Mouse (Mus musculus): ENCODE measurements around the gene Nbea. TPM values are rescaled to one million over a fixed set of nuclear protein-coding genes. Genes with fewer than 3 reads are reported as not detected.

Gene Nbea
- polyA plus RNA-seq, 1 experiment from 2014 or later: 20.5 TPM

DNA sequence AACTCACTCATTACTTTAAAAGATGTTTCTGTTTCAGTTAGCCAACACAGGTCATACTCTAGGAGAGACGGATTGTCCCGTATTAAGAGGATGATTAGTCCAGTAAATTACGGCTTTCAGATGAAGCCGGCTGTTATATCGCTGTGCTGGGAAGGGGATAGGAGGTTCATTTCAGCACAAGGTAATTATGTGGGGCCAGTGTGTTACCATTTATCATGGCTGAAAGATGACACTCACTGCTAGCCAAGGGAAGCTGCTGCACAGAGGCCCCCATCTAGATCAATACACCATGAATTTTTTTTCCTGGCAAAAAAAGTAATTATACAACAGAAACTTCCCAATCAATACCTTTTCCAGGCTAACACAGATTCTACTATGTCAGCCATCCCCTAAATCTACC is 353.3 kb downstream of the Nbea start:
- Histone ChIP-seq H3K27ac (ENCODE audit: low read depth, low read length) (no peak overlapping the region), H3K4me2 (ENCODE audit: low read depth, low read length, severe bottlenecking) (no peak overlapping the region), H3K4me1 (replicated peaks; ENCODE audit: control insufficient read depth, insufficient read depth, low read length) (no peaks in the 10 kb centered on the region), H3K36me3 (ENCODE audit: control insufficient read depth, insufficient read depth, low read length) (no peaks in the 10 kb centered on the region), H3K9me3 (ENCODE audit: control insufficient read depth, low read length) (no peaks in the 10 kb centered on the region), H3K9ac (ENCODE audit: low read length) (no peak overlapping the region), H3K4me3 (ENCODE audit: low read depth, low read length) (no peak overlapping the region), H3K27me3 (ENCODE audit: control insufficient read depth, insufficient read depth, low read length) (no peaks in the 10 kb centered on the region)
- 66% methylated on average over 5 of the region's 5 CpGs for WGBS
- ATAC-seq (replicated peaks; ENCODE audit: low FRiP score) (no peak), DNase-seq (ENCODE audit: low spot score) (no peak)

GRCm38 (mm10) chr3:55828481-55829256 is 354.8 kb downstream of the Nbea start:
- DNase-seq (ENCODE audit: low spot score) (no peak), ATAC-seq (replicated peaks; ENCODE audit: low FRiP score) (no peak)
- no peaks in the 10 kb centered on the region for H3K27me3 ChIP-seq (ENCODE audit: control insufficient read depth, insufficient read depth, low read length)
- H3K4me3 ChIP-seq (ENCODE audit: low read depth, low read length): no peak overlapping the region
- no peaks in the 10 kb centered on the region for H3K9me3 ChIP-seq (ENCODE audit: control insufficient read depth, low read length)
- 66% methylated on average over 10 of the region's 10 CpGs for WGBS
- no peak overlapping the region for H3K9ac ChIP-seq (ENCODE audit: low read length)
- H3K4me2 ChIP-seq (ENCODE audit: low read depth, low read length, severe bottlenecking): no peak overlapping the region
- H3K36me3 ChIP-seq (ENCODE audit: control insufficient read depth, insufficient read depth, low read length): no peaks in the 10 kb centered on the region
- H3K4me1 ChIP-seq (replicated peaks; ENCODE audit: control insufficient read depth, insufficient read depth, low read length): no peaks in the 10 kb centered on the region
- no peak overlapping the region for H3K27ac ChIP-seq (ENCODE audit: low read depth, low read length)

DNA sequence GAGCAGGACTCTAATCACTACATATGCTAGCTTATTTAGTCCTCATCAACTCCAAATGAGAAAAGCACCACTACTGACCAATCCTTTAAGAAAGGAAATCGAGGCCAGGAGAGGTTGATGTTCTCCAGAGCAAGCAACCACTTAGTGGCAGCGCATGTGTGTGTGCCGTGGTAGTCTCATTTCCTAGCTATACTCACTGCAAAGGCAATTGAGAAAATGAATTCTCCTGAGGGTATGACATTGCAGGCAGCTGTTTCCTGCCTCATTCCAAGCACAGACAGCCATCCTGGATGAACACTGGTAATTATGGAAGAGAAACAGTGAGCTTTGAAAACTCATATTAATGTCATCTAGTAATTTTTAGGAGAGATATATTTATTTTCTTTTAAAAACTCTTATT is 358.6 kb downstream of the Nbea start:
- H3K9ac ChIP-seq (ENCODE audit: low read length): no peak overlapping the region
- H3K4me1 ChIP-seq (replicated peaks; ENCODE audit: control insufficient read depth, insufficient read depth, low read length): no peaks in the 10 kb centered on the region
- no peaks in the 10 kb centered on the region for H3K27me3 ChIP-seq (ENCODE audit: control insufficient read depth, insufficient read depth, low read length)
- H3K4me2 ChIP-seq (ENCODE audit: low read depth, low read length, severe bottlenecking): no peak overlapping the region
- no peak for DNase-seq (ENCODE audit: low spot score)
- H3K27ac ChIP-seq (ENCODE audit: low read depth, low read length): no peak overlapping the region
- WGBS: 81% methylated on average over 3 of the region's 3 CpGs
- no peaks in the 10 kb centered on the region for H3K36me3 ChIP-seq (ENCODE audit: control insufficient read depth, insufficient read depth, low read length)
- H3K4me3 ChIP-seq (ENCODE audit: low read depth, low read length): no peak overlapping the region
- no peak for ATAC-seq (replicated peaks; ENCODE audit: low FRiP score)
- no peaks in the 10 kb centered on the region for H3K9me3 ChIP-seq (ENCODE audit: control insufficient read depth, low read length)

DNA sequence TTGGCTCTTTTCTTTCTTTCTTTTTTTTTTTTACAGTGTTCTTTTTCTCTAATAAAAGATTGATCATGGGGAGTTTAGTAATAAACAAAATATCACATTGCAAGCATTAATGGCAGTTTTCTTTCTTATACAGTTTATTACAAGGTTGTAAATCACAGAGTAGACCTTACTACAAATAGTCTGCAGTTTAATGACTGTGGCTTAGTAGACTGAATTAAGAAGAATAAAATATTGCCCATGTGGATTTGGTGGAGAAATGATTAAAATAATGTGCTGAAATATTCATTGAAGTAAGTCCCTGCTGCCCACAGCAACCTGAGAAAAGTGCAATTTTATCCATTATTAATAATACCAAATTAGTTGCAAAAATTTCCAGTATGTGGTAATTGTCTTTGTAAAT is 363.9 kb downstream of the Nbea start:
- Histone ChIP-seq H3K4me2 (ENCODE audit: low read depth, low read length, severe bottlenecking) (no peak overlapping the region), H3K27ac (ENCODE audit: low read depth, low read length) (no peak overlapping the region), H3K9me3 (ENCODE audit: control insufficient read depth, low read length) (no peaks in the 10 kb centered on the region), H3K9ac (ENCODE audit: low read length) (no peak overlapping the region), H3K27me3 (ENCODE audit: control insufficient read depth, insufficient read depth, low read length) (no peaks in the 10 kb centered on the region), H3K36me3 (ENCODE audit: control insufficient read depth, insufficient read depth, low read length) (no peaks in the 10 kb centered on the region), H3K4me3 (ENCODE audit: low read depth, low read length) (no peak overlapping the region), H3K4me1 (replicated peaks; ENCODE audit: control insufficient read depth, insufficient read depth, low read length) (no peaks in the 10 kb centered on the region)
- DNase-seq (ENCODE audit: low spot score): no peak
- no peak for ATAC-seq (replicated peaks; ENCODE audit: low FRiP score)

DNA sequence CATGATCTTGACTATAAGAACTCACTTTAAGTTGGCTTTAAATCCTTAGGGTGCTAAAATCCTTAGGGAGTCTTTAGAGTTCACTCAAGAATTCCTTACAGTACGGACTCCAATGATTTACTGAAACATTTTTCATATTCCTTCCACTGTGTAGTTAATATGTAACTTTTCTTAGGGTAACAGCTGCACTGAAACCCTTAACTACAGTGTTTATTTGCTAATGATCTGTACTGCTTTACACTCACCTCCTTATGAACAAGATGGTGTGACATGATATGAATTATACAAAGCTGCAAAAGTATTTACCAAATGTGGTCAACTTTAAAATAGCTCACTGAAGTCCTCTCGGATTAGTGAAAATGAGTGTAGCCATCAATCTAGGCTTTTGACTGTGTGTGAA is 365.4 kb downstream of the Nbea start:
- Histone ChIP-seq H3K4me2 (ENCODE audit: low read depth, low read length, severe bottlenecking) (no peak overlapping the region), H3K9me3 (ENCODE audit: control insufficient read depth, low read length) (no peaks in the 10 kb centered on the region), H3K27me3 (ENCODE audit: control insufficient read depth, insufficient read depth, low read length) (no peaks in the 10 kb centered on the region), H3K36me3 (ENCODE audit: control insufficient read depth, insufficient read depth, low read length) (no peaks in the 10 kb centered on the region), H3K9ac (ENCODE audit: low read length) (no peak overlapping the region), H3K4me1 (replicated peaks; ENCODE audit: control insufficient read depth, insufficient read depth, low read length) (no peaks in the 10 kb centered on the region), H3K4me3 (ENCODE audit: low read depth, low read length) (no peak overlapping the region), H3K27ac (ENCODE audit: low read depth, low read length) (no peak overlapping the region)
- no peak for ATAC-seq (replicated peaks; ENCODE audit: low FRiP score)
- WGBS: 90% methylated on average over 2 of the region's 2 CpGs
- DNase-seq (ENCODE audit: low spot score): no peak

DNA sequence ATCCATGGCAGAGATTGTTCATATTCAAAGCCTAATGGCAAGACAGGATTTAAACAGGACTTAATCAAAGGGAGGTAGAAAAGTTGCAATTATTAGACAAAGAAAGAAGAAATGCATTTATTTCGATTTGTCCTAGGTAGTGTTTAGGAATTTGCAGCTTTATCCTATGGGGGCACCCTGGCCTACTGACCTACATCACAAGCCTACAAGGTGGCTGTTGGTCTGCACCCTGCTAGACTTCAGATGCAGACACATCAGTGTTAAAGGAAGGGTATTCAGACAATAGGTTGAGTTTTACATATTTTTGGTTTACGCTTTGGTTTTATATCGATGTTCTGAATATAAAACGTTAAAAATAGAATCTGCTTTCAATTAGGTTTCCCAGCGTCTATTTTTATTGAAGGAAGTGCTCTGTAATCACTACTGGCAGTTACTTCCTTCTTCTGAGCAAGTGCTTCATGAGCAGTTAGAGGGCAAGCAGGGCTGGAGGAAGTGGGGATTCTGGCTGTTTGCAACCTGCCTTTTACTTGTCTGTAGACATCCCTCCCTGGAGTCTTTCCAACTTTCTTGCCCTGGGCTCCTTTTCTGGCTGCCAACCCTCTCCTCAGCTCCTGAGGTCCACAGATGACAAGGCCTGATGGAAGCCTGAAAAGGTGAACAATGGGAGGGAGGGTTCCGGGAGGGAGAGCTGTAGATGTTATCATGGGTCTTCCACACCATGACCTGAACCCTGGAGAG is 366.7 kb downstream of the Nbea start:
- WGBS: 86% methylated on average over 6 of the region's 6 CpGs

DNA sequence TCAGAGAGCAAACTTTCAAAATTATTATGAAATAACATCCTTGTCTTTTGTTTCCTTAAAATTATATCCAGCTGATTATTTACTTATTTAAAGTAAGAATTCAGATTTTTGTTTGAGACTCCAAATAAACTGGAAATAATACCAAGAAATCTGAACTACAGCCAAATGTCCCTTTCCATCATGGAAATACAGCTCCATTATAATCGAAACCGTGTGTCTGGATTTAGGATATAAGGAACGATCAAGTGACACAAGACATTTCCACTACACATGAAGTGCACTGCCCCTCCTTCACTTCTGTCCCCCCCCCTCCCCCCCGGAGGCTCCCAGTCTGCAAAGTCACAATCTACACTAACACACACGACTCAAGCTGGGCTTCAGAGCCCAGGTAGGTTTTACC is 367.4 kb downstream of the Nbea start:
- no peak overlapping the region for H3K4me2 ChIP-seq (ENCODE audit: low read depth, low read length, severe bottlenecking)
- H3K4me3 ChIP-seq (ENCODE audit: low read depth, low read length): no peak overlapping the region
- no peak for ATAC-seq (replicated peaks; ENCODE audit: low FRiP score)
- no peak overlapping the region for H3K9ac ChIP-seq (ENCODE audit: low read length)
- no peaks in the 10 kb centered on the region for H3K4me1 ChIP-seq (replicated peaks; ENCODE audit: control insufficient read depth, insufficient read depth, low read length)
- H3K36me3 ChIP-seq (ENCODE audit: control insufficient read depth, insufficient read depth, low read length): no peaks in the 10 kb centered on the region
- WGBS: 82% methylated on average over 5 of the region's 5 CpGs
- no peak for DNase-seq (ENCODE audit: low spot score)
- no peak overlapping the region for H3K27ac ChIP-seq (ENCODE audit: low read depth, low read length)
- H3K27me3 ChIP-seq (ENCODE audit: control insufficient read depth, insufficient read depth, low read length): no peaks in the 10 kb centered on the region
- no peaks in the 10 kb centered on the region for H3K9me3 ChIP-seq (ENCODE audit: control insufficient read depth, low read length)

More for the DNA sequence above, 366.7 kb downstream of the Nbea start:
- no peak for ATAC-seq (replicated peaks; ENCODE audit: low FRiP score)
- Histone ChIP-seq H3K4me1 (replicated peaks; ENCODE audit: control insufficient read depth, insufficient read depth, low read length) (no peaks in the 10 kb centered on the region), H3K4me2 (ENCODE audit: low read depth, low read length, severe bottlenecking) (no peak overlapping the region), H3K9me3 (ENCODE audit: control insufficient read depth, low read length) (no peaks in the 10 kb centered on the region), H3K36me3 (ENCODE audit: control insufficient read depth, insufficient read depth, low read length) (no peaks in the 10 kb centered on the region), H3K9ac (ENCODE audit: low read length) (no peak overlapping the region), H3K4me3 (ENCODE audit: low read depth, low read length) (no peak overlapping the region), H3K27ac (ENCODE audit: low read depth, low read length) (no peak overlapping the region), H3K27me3 (ENCODE audit: control insufficient read depth, insufficient read depth, low read length) (no peaks in the 10 kb centered on the region)
- no peak for DNase-seq (ENCODE audit: low spot score)

DNA sequence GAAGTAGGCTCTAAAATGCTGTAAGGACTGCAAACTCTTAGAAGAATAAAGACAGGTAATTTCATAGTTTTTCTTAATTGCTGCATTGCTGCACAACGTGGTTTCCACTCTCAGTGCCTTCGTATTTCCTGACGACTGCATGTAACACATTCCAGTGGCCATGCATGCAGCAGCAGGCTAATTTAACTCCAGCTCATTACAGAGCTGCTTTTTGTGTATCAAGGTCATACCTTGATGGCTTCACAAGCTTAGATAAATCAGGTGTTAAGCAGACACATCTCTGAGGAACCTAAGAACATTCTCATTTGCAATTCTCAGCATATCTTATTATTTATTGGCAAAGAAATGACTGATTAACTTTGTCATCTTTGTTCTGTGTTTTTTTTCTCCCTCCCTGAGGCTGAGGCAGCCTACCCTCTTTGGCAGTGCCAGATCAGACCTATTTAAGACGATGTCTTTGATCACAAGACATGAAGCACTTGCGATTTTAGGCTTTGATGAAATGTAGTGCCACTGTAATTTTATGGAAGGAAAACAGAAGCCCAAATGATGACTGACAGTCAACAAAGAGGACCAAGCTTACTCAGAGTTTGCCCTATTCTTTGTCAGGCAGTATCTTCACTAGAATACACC is 368.4 kb downstream of the Nbea start:
- Histone ChIP-seq H3K27me3 (ENCODE audit: control insufficient read depth, insufficient read depth, low read length) (no peaks in the 10 kb centered on the region), H3K4me2 (ENCODE audit: low read depth, low read length, severe bottlenecking) (no peak overlapping the region), H3K27ac (ENCODE audit: low read depth, low read length) (0 out of 2 replicates have a peak overlapping the region, but pooled peaks have one; percentile 37), H3K9me3 (ENCODE audit: control insufficient read depth, low read length) (no peaks in the 10 kb centered on the region), H3K4me3 (ENCODE audit: low read depth, low read length) (no peak overlapping the region), H3K36me3 (ENCODE audit: control insufficient read depth, insufficient read depth, low read length) (no peaks in the 10 kb centered on the region), H3K4me1 (replicated peaks; ENCODE audit: control insufficient read depth, insufficient read depth, low read length) (no peaks in the 10 kb centered on the region), H3K9ac (ENCODE audit: low read length) (no peak overlapping the region)
- no peak for DNase-seq (ENCODE audit: low spot score)
- ATAC-seq (replicated peaks; ENCODE audit: low FRiP score): no peak
- 81% methylated on average over 5 of the region's 5 CpGs for WGBS

Measured in forebrain, embryonic 11.5 days (tissue).